Mouse (Mus musculus): ENCODE measurements around the gene Ank.

DNA sequence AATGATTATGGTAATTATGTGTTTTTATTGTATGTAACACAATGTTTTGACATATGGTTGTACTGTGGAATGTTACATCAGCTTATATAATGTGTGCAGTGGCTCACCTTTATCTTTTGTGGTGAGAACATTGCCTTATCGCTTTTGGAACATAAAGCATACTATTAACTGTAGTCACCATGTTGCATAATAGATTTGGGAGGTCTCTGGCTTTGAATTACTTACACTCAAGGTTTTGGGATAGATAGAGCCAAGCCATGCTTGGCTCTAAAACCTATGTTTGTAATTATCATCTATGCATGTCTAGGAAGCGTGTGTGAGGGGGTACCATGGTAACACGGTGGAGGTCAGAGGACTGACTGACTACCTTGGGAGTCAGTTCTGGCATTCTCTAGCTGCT lies 14.7 kb upstream of the Ank start:
- TF ChIP-seq CTCF (IDR thresholded peaks at IDR 0.05; ENCODE audit: borderline replicate concordance, insufficient read depth, low read depth, low read length): no peak
- no peak for TF ChIP-seq POLR2A (IDR thresholded peaks at IDR 0.05; ENCODE audit: borderline replicate concordance, insufficient read depth, low read length)
